Mouse (Mus musculus) liver, embryonic 11.5 days (tissue): ENCODE measurements around the gene R3hcc1l. TPM values are rescaled to one million over a fixed set of nuclear protein-coding genes. Genes with fewer than 3 reads are reported as not detected.
A peak's percentile ranks its signal among the peaks of the same experiment; 100 is the strongest.

ENCODE experiments used
- ATAC-seq: fragments of 200-750 bp; cut with Nextera tagmentation; replicated peaks from 2 replicates; pipeline ENCODE4 v1.8.0; 2017; ENCODE audit warnings: moderate number of reproducible peaks, mild to moderate bottlenecking, moderate TSS enrichment, moderate library complexity; ENCODE audit not compliant: low FRiP score
- DNase-seq: peaks from one replicate; pipeline ENCODE4 v3.0.0-alpha.2; 2017; ENCODE audit warnings: low spot score
- H3K27ac ChIP-seq: fragments of 300-500 bp; sonication (generic); 2 replicates; pipeline ENCODE4 v1.5.1; 2014; ENCODE audit warnings: mild to moderate bottlenecking, low read depth, low read length, control low read depth
- H3K27me3 ChIP-seq: fragments of 300-500 bp; sonication (generic); replicated peaks from 2 replicates; pipeline ENCODE4 v1.6.1; 2014; ENCODE audit warnings: low read length, mixed read lengths; ENCODE audit not compliant: control insufficient read depth, insufficient read depth
- H3K36me3 ChIP-seq: fragments of 300-500 bp; sonication (generic); 2 replicates; pipeline ENCODE4 v1.6.1; 2014; ENCODE audit warnings: mild to moderate bottlenecking, low read length, moderate library complexity, mixed read lengths; ENCODE audit not compliant: control insufficient read depth, insufficient read depth
- H3K4me1 ChIP-seq: fragments of 300-500 bp; sonication (generic); replicated peaks from 2 replicates; pipeline ENCODE4 v1.6.1; 2014; ENCODE audit warnings: low read length, mixed read lengths; ENCODE audit not compliant: control insufficient read depth, insufficient read depth
- H3K4me2 ChIP-seq: fragments of 300-500 bp; sonication (generic); 2 replicates; pipeline ENCODE4 v1.6.1; 2014; ENCODE audit warnings: mild to moderate bottlenecking, control low read depth, moderate library complexity
- H3K4me3 ChIP-seq: fragments of 300-500 bp; sonication (generic); 2 replicates; pipeline ENCODE4 v1.5.1; 2014; ENCODE audit warnings: low read depth, low read length, control low read depth
- H3K9ac ChIP-seq: fragments of 300-500 bp; sonication (generic); 2 replicates; pipeline ENCODE4 v1.6.1; 2014; ENCODE audit warnings: low read depth, low read length, control low read depth
- H3K9me3 ChIP-seq: fragments of 300-500 bp; sonication (generic); 2 replicates; pipeline ENCODE4 v1.6.1; 2016; ENCODE audit warnings: low read length, inconsistent platforms, mixed read lengths; ENCODE audit not compliant: control insufficient read depth
- WGBS: fragments of 180-500 bp; shearing (Covaris S2); extraction: QIAGEN DNeasy Blood & Tissue Kit; methylation state at CpG from one replicate; pipeline ENCODE4 v1.1.7; 2014; 5-methylcytosine and 5-hydroxymethylcytosine counted together
- polyA plus RNA-seq: library from polyadenylated mRNA; unstranded; fragments of >200 nt; fragmentation: Nextera tagmentation; extraction: Ambion mirVana; gene quantifications from 2 replicates; pipeline ENCODE4 v1.2.1, GENCODE M21; 2014

Gene R3hcc1l
- polyA plus RNA-seq, 1 experiment from 2014 or later: 20.8 TPM

GRCm38 (mm10) chr19:42597896-42598295, 79.3 kb downstream of the R3hcc1l start:
- no peak overlapping the region for H3K4me3 ChIP-seq
- H3K36me3 ChIP-seq: no peaks in the 10 kb centered on the region
- no peak overlapping the region for H3K4me2 ChIP-seq
- H3K27ac ChIP-seq: no peak overlapping the region
- ATAC-seq: no peak
- no peak overlapping the region for H3K9ac ChIP-seq
- no peaks in the 10 kb centered on the region for H3K4me1 ChIP-seq
- DNase-seq: peak; percentile 25
- no peaks in the 10 kb centered on the region for H3K9me3 ChIP-seq
- H3K27me3 ChIP-seq: no peaks in the 10 kb centered on the region
- WGBS: 94% methylated on average over 6 of the region's 6 CpGs

- peak; percentile 24 for DNase-seq
- Histone ChIP-seq H3K4me2 (no peak overlapping the region), H3K27ac (no peak overlapping the region), H3K4me3 (no peak overlapping the region), H3K27me3 (peaks cover 3% of the 10 kb centered on the region; the same call in 1 of the 2 replicates), H3K4me1 (no peaks in the 10 kb centered on the region), H3K36me3 (no peaks in the 10 kb centered on the region), H3K9ac (no peak overlapping the region), H3K9me3 (no peaks in the 10 kb centered on the region)
- ATAC-seq: no peak
- 85% methylated on average over 17 of the region's 17 CpGs for WGBS
Measured at GRCm38 (mm10) chr19:42599891-42600290, 81.3 kb downstream of the R3hcc1l start.

GRCm38 (mm10) chr19:42600591-42600990, 82.0 kb downstream of the R3hcc1l start:
- DNase-seq (peak; percentile 9), ATAC-seq (no peak)
- no peak overlapping the region for H3K9ac ChIP-seq
- 65% methylated on average over 3 of the region's 3 CpGs for WGBS
- H3K4me1 ChIP-seq: no peaks in the 10 kb centered on the region
- H3K9me3 ChIP-seq: no peaks in the 10 kb centered on the region
- peaks cover 3% of the 10 kb centered on the region; the same call in 1 of the 2 replicates for H3K27me3 ChIP-seq
- no peak overlapping the region for H3K4me3 ChIP-seq
- no peaks in the 10 kb centered on the region for H3K36me3 ChIP-seq
- no peak overlapping the region for H3K27ac ChIP-seq
- no peak overlapping the region for H3K4me2 ChIP-seq

- peaks cover 4% of the 10 kb centered on the region; the same call in 1 of the 2 replicates for H3K27me3 ChIP-seq
- no peaks in the 10 kb centered on the region for H3K9me3 ChIP-seq
- no peak for DNase-seq
- H3K4me2 ChIP-seq: no peak overlapping the region
- no peak overlapping the region for H3K9ac ChIP-seq
- no peak overlapping the region for H3K4me3 ChIP-seq
- no peak for ATAC-seq
- H3K27ac ChIP-seq: no peak overlapping the region
- no peaks in the 10 kb centered on the region for H3K36me3 ChIP-seq
- 88% methylated on average over 2 of the region's 2 CpGs for WGBS
- no peaks in the 10 kb centered on the region for H3K4me1 ChIP-seq
Measured at GRCm38 (mm10) chr19:42601445-42601844, 82.9 kb downstream of the R3hcc1l start.

- H3K4me1 ChIP-seq: no peaks in the 10 kb centered on the region
- ATAC-seq (no peak), DNase-seq (no peak)
- H3K27ac ChIP-seq: no peak overlapping the region
- no peak overlapping the region for H3K4me2 ChIP-seq
- no peak overlapping the region for H3K4me3 ChIP-seq
- H3K36me3 ChIP-seq: no peaks in the 10 kb centered on the region
- no peaks in the 10 kb centered on the region for H3K9me3 ChIP-seq
- WGBS: 70% methylated on average over 8 of the region's 8 CpGs
- no peak overlapping the region for H3K9ac ChIP-seq
- H3K27me3 ChIP-seq: peaks cover 5% of the 10 kb centered on the region; the same call in 1 of the 2 replicates
Measured at GRCm38 (mm10) chr19:42602041-42602440, 83.5 kb downstream of the R3hcc1l start.

- DNase-seq: no peak
- H3K4me3 ChIP-seq: no peak overlapping the region
- ATAC-seq: no peak
Measured at GRCm38 (mm10) chr19:42602576-42602975, 84.0 kb downstream of the R3hcc1l start.

GRCm38 (mm10) chr19:42608082-42608481, 89.5 kb downstream of the R3hcc1l start:
- no peak overlapping the region for H3K4me3 ChIP-seq
- no peaks in the 10 kb centered on the region for H3K36me3 ChIP-seq
- WGBS: 89% methylated on average over 5 of the region's 5 CpGs
- no peak overlapping the region for H3K4me2 ChIP-seq
- DNase-seq (no peak), ATAC-seq (no peak)
- no peaks in the 10 kb centered on the region for H3K9me3 ChIP-seq
- no peaks in the 10 kb centered on the region for H3K4me1 ChIP-seq
- H3K27ac ChIP-seq: no peak overlapping the region
- peaks cover 25% of the 10 kb centered on the region for H3K27me3 ChIP-seq
- H3K9ac ChIP-seq: no peak overlapping the region

More at GRCm38 (mm10) chr19:42602576-42602975, 84.0 kb downstream of the R3hcc1l start:
- H3K9me3 ChIP-seq: no peaks in the 10 kb centered on the region
- WGBS: 62% methylated on average over 8 of the region's 8 CpGs
- H3K4me2 ChIP-seq: no peak overlapping the region
- H3K27me3 ChIP-seq: peaks cover 5% of the 10 kb centered on the region; the same call in 1 of the 2 replicates
- H3K36me3 ChIP-seq: no peaks in the 10 kb centered on the region
- no peaks in the 10 kb centered on the region for H3K4me1 ChIP-seq
- no peak overlapping the region for H3K9ac ChIP-seq
- H3K27ac ChIP-seq: no peak overlapping the region

- Histone ChIP-seq H3K4me3 (no peak overlapping the region), H3K4me1 (no peaks in the 10 kb centered on the region), H3K9me3 (no peaks in the 10 kb centered on the region), H3K36me3 (no peaks in the 10 kb centered on the region), H3K27ac (no peak overlapping the region), H3K4me2 (no peak overlapping the region), H3K9ac (no peak overlapping the region), H3K27me3 (peaks cover 32% of the 10 kb centered on the region)
- ATAC-seq: no peak
- no peak for DNase-seq
- WGBS: 84% methylated on average over 3 of the region's 3 CpGs
Measured at GRCm38 (mm10) chr19:42609716-42610115, 91.2 kb downstream of the R3hcc1l start.

- H3K9ac ChIP-seq: no peak overlapping the region
- 64% methylated on average over 4 of the region's 4 CpGs for WGBS
- H3K36me3 ChIP-seq: no peaks in the 10 kb centered on the region
- H3K27me3 ChIP-seq: peaks cover 30% of the 10 kb centered on the region
- no peak overlapping the region for H3K27ac ChIP-seq
- H3K4me3 ChIP-seq: no peak overlapping the region
- no peaks in the 10 kb centered on the region for H3K4me1 ChIP-seq
- no peak for DNase-seq
- no peaks in the 10 kb centered on the region for H3K9me3 ChIP-seq
- no peak overlapping the region for H3K4me2 ChIP-seq
- no peak for ATAC-seq
Measured at GRCm38 (mm10) chr19:42611746-42612145, 93.2 kb downstream of the R3hcc1l start.
